Mouse (Mus musculus) layer of hippocampus, postnatal 36 days (tissue): Measurements from ENCODE around the gene Fbxl22. TPM values are rescaled to one million over a fixed set of nuclear protein-coding genes. Genes with fewer than 3 reads are reported as not detected.

Experiments used
- DNase-seq, 2 experiments: peaks; one replicate each; pipeline ENCODE4 v3.0.0; 2022
- total RNA-seq, 2 experiments: library from RNA; stranded (reverse); gene quantifications; 2 replicates each; pipeline ENCODE4 v1.2.3; 2021

The Fbxl22 gene
- under 1 TPM; 0.28 to 0.35 TPM for total RNA-seq

DNA sequence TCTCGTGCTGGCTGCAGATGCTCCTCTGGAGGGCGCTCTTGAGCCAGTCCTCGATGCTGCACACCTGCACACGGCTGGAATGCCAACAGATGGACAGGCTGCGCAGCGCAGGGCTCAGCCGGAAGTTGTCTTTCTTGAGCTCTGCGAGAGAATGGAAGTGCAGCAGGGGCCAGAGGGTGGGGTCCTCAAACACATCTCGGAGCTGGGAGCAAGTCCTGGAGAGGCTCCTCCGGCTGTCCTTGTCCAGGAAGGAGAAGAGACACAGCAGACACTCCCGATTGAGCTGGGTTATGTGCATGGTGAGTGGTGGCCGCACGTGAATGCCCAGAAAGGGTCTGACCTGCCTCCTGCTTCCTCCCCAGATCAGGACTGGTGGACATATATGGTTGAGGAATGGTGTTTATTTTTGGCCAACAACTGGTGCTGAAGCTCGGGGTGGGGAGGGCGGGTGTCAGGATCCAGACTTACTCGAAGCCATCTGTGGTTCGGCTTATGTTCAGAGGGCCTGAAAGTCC is at the start of gene Fbxl22:
TSS of gene Fbxl22 (minus strand) at position 338 of the 515 bp plus-strand sequence.
- no peak for DNase-seq

DNA sequence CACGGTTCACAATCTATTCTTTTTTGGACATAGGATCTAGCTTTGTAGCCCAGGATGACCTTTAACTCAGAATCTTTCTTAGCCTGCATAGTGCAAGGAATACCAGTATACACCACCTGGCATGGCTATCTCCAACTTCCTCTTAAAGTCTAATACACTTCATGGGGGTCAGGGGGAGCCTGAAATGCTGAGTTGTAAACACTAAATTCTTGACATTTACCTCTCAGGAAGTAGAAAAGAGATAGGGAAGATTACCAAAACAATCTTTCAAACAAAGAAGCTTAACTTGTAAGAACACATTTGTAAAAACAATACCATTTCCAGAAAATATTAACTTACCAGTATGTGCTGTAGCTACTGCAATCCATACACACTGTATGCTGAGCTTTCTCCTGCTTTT is 47.8 kb upstream of the Fbxl22 start:
- DNase-seq = no peak

DNA sequence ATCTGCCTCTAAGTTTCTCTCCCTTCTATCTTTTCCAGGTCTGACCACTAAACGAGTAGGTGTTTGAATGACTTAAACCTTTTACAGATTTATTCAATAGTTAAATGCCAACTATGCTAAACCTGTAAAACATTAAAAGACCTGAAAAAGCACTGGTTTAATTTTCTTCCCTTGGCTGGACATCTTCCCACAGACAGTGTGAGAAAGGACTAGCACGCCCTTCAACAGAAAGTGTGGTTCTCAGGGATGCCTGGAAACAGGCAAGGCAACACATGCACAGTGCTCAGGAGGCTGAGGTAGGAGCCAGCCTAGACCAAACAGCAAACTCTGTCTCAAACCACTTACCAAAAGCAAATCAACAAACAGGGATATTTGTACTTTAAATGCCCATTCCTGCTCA is 47.1 kb upstream of the Fbxl22 start:
- no peak for DNase-seq

DNA sequence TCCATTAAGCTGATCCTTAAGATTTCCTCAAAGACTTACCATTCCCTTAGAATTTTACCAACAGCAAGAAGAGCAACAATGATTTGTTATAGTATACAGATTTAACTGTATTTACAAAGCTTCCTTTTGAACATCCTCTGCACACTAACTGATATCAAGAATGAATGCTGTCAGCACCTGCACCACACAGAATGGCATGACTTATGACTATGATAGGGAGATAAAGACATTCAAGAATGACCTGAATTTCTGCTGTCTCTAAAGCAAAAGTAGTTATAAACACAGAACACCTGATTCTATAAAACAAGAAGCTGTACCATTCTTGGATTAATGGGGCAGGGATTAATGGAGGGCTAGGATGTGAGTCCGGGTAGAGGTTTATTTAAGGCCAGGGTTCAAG is 46.3 kb upstream of the Fbxl22 start:
- DNase-seq = no peak

DNA sequence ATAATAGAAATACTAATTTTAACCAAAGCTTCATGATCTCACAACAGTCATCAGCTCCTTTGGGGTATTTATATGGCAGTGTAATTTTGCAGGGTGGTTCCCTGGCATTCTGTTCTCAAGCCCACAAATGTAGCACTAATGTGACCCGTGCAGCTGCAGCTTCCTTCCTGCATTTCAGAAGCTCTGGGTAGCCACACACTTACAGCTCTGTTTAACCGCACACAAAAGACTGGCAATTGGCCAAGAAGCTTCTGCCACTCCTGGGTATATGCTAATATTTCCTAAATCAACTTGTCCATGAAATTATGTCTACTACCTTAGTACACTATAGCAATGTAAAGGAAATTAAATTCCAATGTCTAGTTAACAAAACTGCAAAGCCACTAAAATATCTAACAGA is 45.9 kb upstream of the Fbxl22 start:
- no peak for DNase-seq

DNA sequence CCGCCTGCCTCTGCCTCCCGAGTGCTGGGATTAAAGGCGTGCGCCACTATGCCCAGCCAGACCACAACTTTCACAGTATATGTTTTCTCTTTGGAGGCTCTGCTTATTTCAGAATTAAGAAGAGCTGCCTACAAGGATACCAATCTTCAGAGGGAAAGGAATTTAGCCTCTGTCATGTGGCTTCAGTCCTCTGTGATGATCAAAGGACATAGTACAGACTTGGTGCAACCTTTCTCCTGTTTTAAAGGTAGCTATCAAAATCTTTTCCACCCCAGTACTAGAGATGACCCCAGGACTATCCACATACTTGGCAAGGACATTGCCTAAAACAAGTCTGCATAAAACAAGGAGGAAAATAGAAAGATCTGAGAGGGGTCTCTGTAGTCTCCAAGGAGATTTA is 44.6 kb upstream of the Fbxl22 start:
- DNase-seq = no peak

DNA sequence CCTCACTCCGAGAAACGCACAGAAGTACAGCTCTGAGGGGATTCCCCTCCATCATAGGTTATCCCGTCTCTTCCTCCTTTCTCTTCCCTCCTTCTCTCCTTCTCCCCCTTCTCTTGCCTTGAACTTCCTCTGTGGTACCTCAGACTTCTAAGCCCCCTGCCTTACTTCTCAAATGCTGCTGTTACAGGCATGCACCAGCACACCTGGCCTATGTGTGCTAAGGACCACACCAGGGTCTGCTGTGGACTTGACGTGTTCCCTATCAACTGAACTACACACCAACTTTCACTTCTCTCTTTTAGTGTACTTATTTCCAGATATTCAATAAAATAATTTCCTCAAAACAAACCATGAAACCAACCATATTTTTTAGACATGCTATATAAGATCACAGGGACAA is 28.4 kb upstream of the Fbxl22 start:
- no peak for DNase-seq

DNA sequence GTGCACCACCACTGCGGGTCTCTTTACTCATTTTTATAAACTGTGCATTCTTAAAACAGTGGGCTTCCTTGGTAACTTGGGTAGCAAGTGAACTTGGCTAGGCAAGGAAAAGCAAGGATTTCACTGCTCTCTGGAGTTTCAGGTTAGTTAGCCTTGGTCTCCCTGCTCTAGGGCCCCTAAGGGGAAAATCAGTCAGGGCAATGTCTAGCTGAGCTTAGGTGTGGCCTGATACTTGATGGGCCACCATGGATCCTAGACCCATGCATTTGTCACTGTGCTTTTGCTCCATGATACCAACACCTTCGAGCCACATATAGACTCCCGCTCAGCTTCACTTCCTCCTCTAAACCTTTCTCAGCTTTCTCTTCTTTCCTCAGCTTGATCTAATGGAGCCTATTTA is 7.2 kb upstream of the Fbxl22 start:
- no peak for DNase-seq

DNA sequence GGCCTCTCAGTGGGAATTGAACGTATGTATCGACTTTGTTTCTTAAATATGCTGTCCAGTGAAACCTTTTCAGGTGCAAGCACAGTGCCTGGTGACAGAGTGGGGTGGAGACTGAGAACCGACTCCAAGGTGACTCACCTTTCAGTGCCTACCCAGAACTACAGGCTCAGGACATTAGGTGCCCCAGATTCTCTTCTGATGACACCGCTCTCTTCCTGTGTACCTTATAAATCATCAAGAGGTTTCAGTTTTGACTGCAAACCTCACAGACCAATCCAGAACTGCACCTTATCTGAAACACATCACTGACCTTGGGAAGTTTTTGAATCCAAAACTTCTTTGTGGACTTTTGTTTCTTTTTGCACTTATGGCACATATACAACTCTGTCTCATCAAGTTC is 5.9 kb upstream of the Fbxl22 start:
- DNase-seq = no peak

DNA sequence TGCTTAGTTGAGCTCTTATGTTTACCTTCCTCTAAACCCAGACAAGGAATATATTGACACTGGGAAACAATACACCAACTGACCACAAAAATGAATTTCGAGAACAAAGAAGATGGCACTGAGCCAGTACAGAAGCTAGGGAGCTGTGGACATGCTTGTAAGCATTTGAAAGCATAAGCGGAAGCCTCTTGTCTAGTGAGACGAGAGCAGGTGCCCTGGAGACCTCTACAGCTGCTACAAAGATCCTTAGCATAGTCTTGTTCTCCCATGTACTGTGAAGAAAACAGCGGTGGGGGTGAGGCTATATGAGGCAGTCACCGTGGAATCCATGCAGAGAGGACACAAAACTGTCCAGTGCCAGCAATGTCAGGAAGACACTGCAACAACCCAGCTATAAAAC is 4.5 kb upstream of the Fbxl22 start:
- DNase-seq = no peak

DNA sequence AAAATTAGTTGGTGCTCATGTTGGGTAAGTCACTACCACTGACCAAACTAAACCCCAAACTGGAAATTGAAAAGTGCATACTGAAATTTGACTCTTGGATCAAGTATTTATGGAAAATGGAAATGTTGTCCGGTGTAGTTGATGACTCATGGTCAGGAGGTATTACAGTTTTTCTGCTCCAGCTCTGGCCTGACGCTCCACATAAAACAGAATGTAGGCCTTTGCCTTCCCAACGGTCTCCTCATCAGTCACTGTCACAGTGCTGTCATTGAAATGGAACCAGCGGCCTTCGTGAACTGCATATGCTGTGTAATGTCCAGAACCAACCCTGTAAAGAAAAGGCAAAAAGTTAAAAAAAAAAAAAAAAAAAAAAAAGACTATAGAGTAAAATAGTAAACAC is 3.9 kb upstream of the Fbxl22 start:
- DNase-seq = no peak

DNA sequence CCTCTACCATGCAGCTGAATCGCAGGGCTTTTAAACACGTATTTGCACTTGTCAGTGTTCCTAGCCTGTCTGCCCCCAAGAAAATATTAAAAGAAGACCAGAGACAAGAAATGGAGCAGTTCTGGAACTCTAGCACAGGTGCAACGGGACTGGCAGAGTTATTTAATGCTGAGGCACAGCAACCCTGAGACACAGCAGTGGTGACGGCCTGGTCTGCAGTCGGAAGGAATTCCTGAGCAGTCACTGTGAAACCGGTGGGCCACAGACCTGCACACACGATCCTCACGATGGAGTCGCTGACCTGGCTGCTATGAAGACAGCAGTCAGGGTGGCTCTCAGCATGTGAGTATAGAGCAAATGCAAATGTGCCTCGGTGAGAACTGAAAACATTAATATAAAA is 3.4 kb upstream of the Fbxl22 start:
- no peak for DNase-seq

DNA sequence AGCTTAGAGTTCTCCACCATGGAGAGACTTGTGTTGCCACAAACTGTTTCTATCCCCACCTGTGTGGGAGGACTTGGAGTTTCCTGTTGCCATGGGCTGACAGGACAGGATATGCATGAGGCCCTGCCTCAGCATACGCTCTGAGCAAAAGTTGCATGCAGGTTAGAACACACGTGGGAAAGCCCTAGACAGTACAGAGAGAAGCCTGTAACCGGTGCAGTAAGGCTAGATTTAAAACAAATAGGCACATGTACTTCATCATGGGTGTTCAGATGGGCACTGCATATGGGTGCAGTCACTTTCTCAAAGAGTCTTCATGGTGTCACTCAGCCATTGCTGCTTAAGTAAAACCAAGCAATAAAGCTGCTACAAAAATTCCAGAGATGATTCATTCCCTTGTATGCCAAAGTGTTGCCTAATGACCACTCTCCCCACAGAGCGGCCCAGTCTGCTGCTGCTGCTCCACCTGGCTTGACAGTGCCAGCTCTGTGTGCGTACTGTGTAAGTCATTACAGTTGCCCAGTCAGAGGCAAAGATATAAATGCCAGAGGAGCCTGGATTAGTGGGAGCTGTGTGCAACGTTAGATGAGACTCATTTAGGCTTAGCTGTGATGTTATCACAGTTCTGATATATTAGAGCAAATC is 2.0 kb upstream of the Fbxl22 start:
- no peak for DNase-seq

DNA sequence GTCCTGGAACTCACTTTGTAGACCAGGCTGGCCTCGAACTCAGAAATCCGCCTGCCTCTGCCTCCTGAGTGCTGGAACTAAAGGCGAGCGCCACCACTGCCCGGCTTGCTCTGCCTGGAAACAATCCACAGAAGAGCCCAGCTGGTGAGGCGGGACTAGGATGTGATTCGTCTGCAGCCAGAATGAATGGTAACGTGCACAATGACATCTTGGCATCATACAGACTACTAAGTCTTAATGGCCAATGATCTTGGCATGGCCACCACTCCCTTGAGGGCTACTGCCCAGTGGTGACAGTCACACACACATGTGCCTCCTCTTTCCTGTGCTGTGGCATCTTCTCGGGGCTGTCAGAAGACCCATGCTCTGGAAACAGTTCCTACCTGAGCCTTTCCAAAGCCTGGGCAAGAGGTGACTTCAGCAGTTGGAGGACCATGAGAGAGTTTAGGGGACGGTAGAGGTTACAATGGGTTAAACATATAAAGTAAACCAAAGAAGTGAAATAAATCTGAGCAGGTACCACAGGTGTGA is 1.4 kb upstream of the Fbxl22 start:
- DNase-seq = no peak

DNA sequence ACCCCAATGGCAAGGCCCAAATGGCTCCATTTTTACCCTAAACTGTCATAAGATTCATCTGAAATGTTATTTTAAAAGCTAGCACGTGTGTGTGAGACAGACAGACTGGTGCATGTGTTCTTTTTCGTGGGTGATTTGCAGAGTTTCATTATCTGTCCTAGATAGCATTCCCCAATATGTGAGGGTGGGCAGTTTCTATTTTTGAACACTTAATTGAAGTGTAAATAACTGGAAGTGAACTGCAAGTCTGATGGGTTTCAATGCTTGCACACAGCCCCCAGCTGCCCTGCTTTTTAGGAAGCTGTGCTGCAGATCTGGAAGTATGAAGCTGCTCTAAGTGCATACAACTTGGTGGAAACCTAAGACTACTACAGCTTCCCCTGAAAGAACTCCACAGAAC is 722 bp upstream of the Fbxl22 start:
- DNase-seq = no peak

DNA sequence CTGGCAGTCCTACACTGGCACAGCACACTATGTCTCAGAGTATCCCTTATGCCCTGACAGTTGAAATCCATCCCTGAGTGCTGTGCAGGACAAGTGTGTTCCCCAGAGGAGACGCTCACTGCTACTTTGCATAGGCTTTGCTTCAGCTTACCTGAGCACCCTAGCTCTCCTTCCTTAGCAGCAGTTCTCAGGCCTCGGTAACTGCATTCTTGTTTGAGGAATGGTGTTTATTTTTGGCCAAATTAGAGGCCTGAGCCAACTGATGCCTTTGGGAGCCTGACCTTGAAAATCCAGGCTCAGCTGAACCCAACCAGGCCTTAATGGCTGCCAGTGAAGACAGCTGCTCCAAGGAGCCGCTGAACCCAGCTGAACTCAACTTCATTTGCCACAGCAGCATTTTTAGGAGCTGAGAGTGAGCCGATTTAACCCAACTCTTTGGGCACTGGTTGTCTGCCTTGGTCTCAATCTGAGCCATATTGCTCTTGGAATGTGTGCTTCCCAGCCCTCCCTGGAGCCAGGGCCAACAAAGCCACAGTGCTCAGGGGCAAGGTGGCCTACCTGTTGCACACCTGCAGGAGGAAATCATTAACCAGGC is 635 bp downstream of the Fbxl22 start:
- DNase-seq = no peak

DNA sequence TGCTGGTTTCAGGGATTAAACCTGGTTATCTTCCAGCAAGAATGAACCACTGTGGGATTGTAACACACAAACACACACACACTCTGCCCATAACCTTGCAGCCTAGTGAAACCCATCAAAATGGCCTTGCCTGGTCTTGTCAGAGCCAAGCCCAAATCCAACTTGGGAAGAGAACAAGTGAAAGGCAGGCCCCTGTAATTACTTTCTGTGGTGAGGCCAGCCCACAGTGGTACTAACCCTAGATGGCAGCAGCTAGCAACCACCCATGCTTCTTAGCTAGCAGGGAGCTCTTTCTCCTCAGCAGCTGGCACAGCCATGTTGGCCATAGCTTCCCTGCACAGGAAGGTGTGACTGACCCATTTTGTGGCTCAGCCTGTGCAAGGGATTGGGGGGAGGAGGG is 1.2 kb downstream of the Fbxl22 start:
- no peak for DNase-seq

DNA sequence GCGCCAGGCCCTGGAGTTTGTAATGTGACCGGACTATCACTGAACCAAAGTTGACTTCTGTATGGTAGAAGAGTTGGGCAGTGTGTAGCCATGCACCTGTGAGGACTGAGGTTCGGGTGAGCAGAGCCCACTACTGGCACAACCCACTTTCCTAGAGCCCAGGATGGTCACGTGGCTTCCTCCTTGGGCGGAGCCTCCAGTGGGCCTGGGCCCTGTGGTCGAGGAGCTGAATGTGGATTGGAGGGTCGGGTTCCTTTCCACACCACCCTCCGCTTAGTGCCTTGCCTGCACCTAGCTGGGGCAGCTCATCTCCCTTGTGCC is 2.1 kb downstream of the Fbxl22 start:
- peak; percentile 86 to 87 for DNase-seq

DNA sequence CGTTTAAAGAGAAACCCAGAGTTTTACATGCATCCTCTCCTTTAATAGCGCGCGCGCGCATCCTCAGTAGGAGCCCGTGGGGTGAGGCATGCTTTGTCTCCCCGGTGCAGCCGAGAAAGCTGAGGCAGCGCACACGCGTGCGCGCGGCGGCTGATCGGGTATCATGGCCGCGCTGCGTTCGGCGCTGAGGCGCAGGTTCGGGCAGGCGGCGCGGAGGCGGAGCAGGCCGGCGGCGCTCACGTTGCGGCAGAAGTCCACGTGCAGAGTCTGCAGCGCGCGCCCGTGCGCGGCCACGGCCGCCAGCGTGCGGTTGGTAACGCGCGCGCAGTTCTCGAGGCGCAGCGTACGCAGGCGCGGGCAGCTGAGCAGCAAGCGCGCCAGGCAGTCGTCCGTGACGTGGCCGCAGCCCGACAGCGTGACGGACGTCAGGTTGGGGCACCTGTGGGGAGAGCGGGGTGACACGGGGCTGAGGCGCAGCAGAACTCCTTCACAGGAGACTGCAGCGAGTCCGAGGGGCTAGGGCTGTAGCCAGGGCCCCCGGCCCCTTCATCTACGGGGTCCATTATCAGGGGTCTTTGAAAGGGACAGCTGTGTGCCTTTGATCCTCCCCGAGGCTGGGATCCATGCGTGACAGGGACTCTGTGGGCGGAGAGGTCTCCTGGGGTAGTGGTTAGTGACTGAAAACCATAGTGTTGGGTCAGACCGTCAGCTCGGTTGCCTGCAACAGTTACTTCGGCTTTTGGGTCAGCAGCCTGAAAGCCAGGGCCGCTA is 2.6 kb downstream of the Fbxl22 start:
- DNase-seq = peak; percentile 97 to 98

DNA sequence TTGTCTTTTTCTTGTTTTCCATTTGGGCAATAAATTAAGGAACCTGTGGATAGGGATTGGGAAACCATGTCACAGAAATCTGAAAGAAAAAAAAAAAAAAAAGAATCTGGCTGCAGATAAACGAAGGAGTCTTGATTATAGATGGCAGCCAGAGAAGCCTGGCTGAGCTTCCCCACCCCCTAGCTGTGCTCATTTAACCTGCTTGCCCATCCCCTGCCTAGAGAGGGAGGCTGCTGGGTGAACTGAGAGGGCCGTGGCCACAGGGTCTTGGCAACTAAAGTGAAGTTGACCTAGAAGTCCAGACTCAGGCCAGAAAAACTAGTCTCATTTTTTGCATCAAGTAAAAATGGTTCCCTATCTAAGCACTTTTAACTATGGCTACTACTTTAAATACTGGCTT is 3.4 kb downstream of the Fbxl22 start:
- DNase-seq = no peak

DNA sequence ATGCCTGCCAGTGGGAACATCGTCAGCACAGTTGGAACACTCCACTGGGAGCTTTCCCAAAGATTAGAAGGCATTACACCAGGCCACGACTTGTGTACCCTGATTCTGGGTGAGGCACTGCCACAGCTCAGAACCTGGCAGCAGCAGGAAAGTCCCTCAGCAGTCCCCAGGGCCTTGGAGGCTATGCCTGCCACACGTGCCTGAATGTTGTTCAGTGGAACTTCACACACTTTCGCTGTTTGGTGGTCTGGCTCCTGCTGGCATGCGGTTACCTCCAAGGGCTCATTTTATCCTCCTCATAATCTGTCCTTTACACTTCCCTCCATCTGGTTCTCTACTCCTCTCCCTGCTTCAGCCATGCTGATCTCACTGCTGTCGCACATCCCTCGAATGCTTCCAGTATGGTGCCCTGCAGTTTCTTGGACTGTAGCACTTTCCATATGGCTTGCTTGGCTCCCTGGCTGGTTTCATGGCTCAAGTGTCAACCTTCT is 4.0 kb downstream of the Fbxl22 start:
- no peak for DNase-seq

DNA sequence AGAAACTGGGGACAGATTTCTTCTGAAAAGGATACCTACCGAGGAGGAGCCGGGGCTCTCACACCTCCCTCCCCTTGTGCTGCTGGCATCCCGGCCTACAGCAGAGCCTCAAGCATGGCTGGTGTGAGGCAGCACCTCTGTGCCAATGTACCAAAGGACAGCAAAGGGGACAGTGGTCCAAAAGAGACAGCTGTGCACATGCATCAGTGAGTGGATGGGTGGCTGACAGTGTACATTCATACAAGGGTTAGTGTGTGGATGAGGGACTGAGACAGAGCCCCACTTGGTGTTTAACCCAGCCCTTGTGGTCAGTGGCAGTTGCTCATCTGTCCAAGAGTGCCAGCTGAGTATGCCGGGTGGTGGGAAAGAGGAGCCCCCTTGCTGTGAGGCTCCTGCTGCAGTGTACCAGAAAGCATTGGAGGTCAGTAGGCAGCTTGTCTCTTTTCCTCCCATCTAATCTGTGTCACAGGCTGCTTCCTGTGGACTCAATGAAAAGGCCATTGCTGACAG is 5.4 kb downstream of the Fbxl22 start:
- no peak for DNase-seq

DNA sequence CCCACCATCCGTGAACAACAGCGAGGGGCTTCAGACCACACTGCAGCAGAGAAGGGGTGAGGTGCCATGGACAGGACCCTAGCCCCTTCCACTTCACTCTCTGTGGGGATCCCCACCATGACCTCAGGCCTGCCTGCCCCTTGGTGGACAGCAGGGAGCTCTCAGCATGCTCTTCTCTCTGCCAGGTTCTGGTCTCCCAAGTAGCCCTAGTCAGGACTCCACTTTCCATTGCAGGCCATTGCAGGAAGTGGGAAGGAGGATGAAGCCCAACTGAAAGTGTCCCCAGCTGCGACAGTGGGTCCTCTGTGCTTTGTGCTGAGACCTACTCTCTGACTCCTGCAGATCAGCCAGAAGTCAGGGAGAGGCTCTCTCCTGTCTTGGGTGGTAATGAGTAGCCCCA is 6.7 kb downstream of the Fbxl22 start:
- no peak for DNase-seq
